Mouse (Mus musculus): ENCODE results near the gene Fbxo24.

DNA sequence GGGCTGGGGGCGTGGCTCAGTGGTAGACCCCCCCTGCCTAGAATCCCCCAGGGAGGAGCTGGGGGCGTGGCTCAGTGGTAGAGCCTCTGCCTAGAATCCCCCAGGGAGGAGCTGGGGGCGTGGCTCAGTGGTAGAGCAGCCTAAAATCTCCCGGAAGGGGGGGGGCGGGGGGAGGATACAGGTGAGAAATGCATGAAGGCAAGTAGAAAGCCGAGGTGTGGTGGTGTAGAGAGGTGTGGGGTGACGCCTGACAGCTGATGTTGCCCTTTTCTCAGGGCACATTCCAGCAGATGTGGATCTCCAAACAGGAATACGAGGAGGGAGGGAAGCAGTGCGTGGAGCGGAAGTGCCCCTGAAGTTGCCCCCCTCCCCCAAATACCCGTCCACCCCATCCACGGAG is 59.8 kb downstream of the Fbxo24 start:
- TF ChIP-seq POLR2A (IDR thresholded peaks at IDR 0.05; ENCODE audit: borderline replicate concordance, extremely low read depth, insufficient read depth, insufficient read length, poor library complexity, severe bottlenecking) = no peak
- no peak for TF ChIP-seq CTCF (IDR thresholded peaks at IDR 0.05; ENCODE audit: borderline replicate concordance, extremely low read depth, insufficient read depth, insufficient read length)

Data from brain, embryonic 14.5 days (tissue).